Mouse (Mus musculus) gastrocnemius, adult 8-10 months (tissue): ENCODE data around the gene Elfn1. TPM values are rescaled to one million over a fixed set of nuclear protein-coding genes. Genes with fewer than 3 reads are reported as not detected.
A peak's percentile ranks its signal among the peaks of the same experiment; 100 is the strongest.

Source experiments
- DNase-seq, 2 experiments: peaks; one replicate each; pipeline ENCODE4 v3.0.0; 2022; ENCODE audit warnings: low spot score in 2 of 2
- total RNA-seq, 4 experiments: library from RNA; stranded (reverse); gene quantifications; 2 replicates each; pipeline ENCODE4 v1.2.4; 2022

Gene Elfn1
- total RNA-seq, 4 experiments from 2014 or later, result not detected

GRCm38 (mm10) chr5:140019616-140020015 is 111.9 kb downstream of the Elfn1 start:
- no peak for DNase-seq

GRCm38 (mm10) chr5:140021755-140022154 is 114.0 kb downstream of the Elfn1 start:
- no peak for DNase-seq

- DNase-seq, result no peak
Observed at GRCm38 (mm10) chr5:140022861-140023260, 115.1 kb downstream of the Elfn1 start.

GRCm38 (mm10) chr5:140023941-140024500 is 116.3 kb downstream of the Elfn1 start:
- peak; percentile 26 to 49 for DNase-seq

Other genes with a start within 250 kb of the Elfn1 start
- gene Micall2, start 171.6 kb upstream of the Elfn1 start, total RNA-seq, result under 1 TPM; 0.24 to 0.74 (median 0.37) TPM
- 10 to 100 TPM; 29.3 to 37.0 (median 32.3) TPM for gene Ints1, start 132.3 kb upstream of the Elfn1 start, total RNA-seq
- 10 to 100 TPM; 15.2 to 21.2 (median 18.1) TPM for gene Mafk, start 116.4 kb upstream of the Elfn1 start, total RNA-seq
- 1 to 10 TPM in 2 of 4 experiments, under 1 TPM in 2; 0.41 to 1.4 (median 0.88) TPM for gene Tmem184a, start 88.0 kb upstream of the Elfn1 start, total RNA-seq
- gene Gm26938, start 81.5 kb upstream of the Elfn1 start, total RNA-seq, result not detected
- gene Psmg3, start 81.1 kb upstream of the Elfn1 start, total RNA-seq, result 10 to 100 TPM in 1 of 4 experiments, 1 to 10 TPM in 3; 7.8 to 10.4 (median 8.8) TPM